Mouse (Mus musculus): ENCODE data around the gene Vmn1r111.
"Not testable (repeated sequence)": the region's sequence is repeated elsewhere in the genome, so short reads cannot be mapped to it uniquely, and the experiment has no call there.

Gene Vmn1r111

DNA sequence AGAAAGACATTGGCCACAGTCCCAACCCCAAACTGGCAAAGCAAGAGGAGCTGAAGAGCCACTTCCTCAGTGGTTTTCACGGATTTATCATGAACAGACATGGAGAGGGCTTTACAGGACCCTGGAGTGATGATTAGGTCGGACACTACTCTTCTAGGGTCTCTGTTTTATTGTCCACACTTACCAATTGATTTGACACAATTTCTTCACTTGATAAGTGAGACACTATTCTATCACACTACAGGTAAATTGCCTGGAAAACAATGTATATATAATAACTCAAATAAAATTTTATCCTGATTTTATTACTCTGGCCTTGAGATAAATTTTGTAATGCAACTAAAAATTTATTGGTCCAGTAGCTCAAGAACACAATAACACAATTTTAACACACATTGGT is at the start of gene Vmn1r111:
Gene Vmn1r111 (minus strand): TSS at position 101 of the 400 bp plus-strand sequence.
- DNase-seq (ENCODE audit: low spot score in 2 of 2): not testable (repeated sequence)

DNA sequence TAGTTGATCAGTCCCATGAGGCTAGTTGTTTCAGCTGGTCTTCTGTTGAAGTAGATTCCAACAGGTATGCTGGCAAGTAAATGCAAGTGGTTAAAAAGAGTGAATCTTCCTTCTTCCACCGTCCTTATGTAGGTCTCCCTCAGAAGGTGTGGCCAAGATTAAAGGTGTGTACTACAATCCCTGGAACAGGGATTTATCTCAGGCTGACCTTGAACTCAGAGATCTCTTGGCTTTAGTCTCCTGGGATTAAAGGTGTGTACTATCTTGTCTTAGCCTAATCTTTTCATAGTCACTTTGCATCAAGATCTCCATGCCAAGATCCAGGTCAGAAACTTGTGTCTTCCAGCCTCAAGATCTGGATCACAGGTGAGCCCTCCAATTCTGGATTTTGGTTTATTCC is 27.5 kb upstream of the Vmn1r111 start, which contains the start of gene Gm10668:
Gene Gm10668 (minus strand): TSS at position 101 of the 400 bp plus-strand sequence.
- DNase-seq (ENCODE audit: low spot score in 2 of 2): not testable (repeated sequence)

DNA sequence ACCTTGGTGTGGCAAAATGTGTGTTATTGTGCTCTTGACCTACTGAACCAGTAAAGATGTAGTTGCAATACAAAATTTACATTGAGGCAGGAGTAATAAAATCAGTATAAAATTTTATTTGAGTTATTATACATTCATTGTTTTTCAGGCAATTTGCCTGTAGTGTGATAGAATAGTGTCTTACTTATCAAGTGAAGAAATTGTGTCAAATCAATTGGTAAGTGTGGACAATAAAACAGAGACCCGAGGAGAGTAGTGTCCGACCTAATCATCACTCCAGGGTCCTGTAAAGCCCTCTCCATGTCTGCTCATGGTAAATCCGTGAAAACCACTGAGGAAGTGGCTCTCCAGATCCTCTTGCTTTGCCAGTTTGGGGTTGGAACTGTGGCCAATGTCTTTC is 34.4 kb downstream of the Vmn1r111 start, which contains the start of gene Vmn1r107:
Gene Vmn1r107 (plus strand): TSS at position 301 of the 400 bp plus-strand sequence.
- DNase-seq (ENCODE audit: low spot score in 2 of 2): not testable (repeated sequence)

Data from frontal cortex, postnatal 14 days (tissue).